Mouse (Mus musculus): Measurements from ENCODE around the gene Ffar2. TPM values are rescaled to one million over a fixed set of nuclear protein-coding genes. Genes with fewer than 3 reads are reported as not detected.

Ffar2 gene
- polyA plus RNA-seq, 1 experiment from 2014 or later = not detected

DNA sequence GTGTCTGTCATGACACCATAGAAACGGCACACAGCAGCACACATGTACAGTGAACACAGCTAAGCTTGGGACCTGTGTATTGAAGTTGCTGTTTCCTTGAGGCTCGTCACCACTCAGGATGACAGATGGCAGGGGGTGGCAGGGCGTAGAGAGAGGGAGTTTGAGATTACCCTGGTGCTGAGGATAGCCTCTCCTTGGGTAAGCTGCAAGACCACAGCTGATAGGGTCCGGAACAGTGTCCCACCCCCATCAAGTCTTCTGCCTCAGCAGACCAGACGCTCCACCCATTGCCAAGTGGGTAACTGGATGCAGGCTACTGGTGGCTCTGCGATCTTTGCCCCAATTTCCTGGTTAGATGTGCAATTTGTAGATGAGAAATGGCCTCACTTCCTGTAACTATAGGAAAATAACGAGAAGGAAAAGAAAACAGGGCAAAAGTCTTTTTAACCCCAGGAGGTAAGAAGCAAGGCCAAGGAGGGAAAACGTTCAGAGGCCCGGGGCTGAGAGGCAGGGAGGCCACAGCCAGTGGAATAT, 11.8 kb downstream of the Ffar2 start:
- H3K27ac ChIP-seq = peak overlapping the region; percentile 61; the same call in 1 of the 2 replicates
- no peak overlapping the region for H3K4me3 ChIP-seq
- no peaks in the 10 kb centered on the region for H3K9me3 ChIP-seq (replicated peaks)
- DNase-seq (ENCODE audit: low spot score) = no peak
- no peaks in the 10 kb centered on the region for H3K27me3 ChIP-seq (ENCODE audit: low read depth, poor library complexity, severe bottlenecking)
- peaks cover 10% of the 10 kb centered on the region for H3K4me1 ChIP-seq
- no peaks in the 10 kb centered on the region for H3K36me3 ChIP-seq
- WGBS = 66% methylated on average over 9 of the region's 9 CpGs

DNA sequence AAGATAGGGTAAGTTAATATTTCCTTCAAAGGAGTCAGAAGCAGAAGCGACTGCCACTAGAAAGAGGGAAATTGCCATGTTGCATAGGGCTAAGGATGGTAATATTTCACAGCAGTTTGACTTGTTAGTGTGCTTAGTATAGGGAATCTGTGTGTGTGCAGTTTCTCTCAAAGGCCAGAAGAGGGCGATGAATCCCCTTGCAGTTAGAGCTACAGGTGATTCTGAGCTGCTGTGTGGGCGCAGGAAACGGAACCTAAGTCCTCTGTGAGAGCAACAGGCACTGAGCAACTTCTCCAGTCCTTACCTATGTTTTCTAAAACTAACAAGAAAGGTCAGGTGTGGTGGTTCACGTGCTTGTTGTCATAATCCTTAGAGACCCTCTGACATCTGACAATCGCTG, 13.3 kb downstream of the Ffar2 start:
- Histone ChIP-seq H3K4me1 (peaks cover 10% of the 10 kb centered on the region), H3K36me3 (no peaks in the 10 kb centered on the region), H3K9me3 (replicated peaks) (no peaks in the 10 kb centered on the region), H3K27ac (no peak overlapping the region), H3K4me3 (no peak overlapping the region), H3K27me3 (ENCODE audit: low read depth, poor library complexity, severe bottlenecking) (no peaks in the 10 kb centered on the region)
- WGBS = 56% methylated on average over 6 of the region's 6 CpGs
- DNase-seq (ENCODE audit: low spot score) = no peak

DNA sequence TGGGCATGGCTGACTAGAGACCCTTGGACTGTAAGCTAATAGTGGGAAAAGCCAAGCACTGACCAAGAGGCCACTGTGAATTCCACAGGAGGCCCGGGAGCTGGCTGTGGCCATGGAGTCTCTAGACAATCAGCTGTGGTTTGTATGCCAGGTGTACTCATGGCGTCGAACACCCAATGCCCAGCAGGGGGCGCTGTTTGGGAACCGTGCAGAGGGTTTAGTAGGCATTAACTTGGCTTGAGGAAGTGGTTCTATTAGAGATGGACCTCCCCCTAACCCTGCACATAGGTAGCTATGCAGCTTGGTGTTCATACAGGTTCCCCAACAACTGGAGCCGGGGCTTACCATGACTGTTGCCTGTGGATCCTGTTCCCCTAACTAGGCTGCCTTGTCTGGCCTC, 17.7 kb downstream of the Ffar2 start:
- DNase-seq (ENCODE audit: low spot score) = peak; percentile 47
- H3K4me1 ChIP-seq = no peaks in the 10 kb centered on the region

GRCm38 (mm10) chr7:30804026-30804715, 19.4 kb downstream of the Ffar2 start:
- no peaks in the 10 kb centered on the region for H3K36me3 ChIP-seq
- DNase-seq (ENCODE audit: low spot score) = no peak
- 84% methylated on average over 9 of the region's 9 CpGs for WGBS
- H3K4me3 ChIP-seq = no peak overlapping the region
- H3K4me1 ChIP-seq = no peaks in the 10 kb centered on the region
- H3K9me3 ChIP-seq (replicated peaks) = no peaks in the 10 kb centered on the region
- H3K27ac ChIP-seq = no peak overlapping the region
- no peaks in the 10 kb centered on the region for H3K27me3 ChIP-seq (ENCODE audit: low read depth, poor library complexity, severe bottlenecking)

More for the DNA sequence above, 17.7 kb downstream of the Ffar2 start:
- 49% methylated on average over 6 of the region's 6 CpGs for WGBS
- Histone ChIP-seq H3K4me3 (no peak overlapping the region), H3K27ac (no peak overlapping the region), H3K9me3 (replicated peaks) (no peaks in the 10 kb centered on the region), H3K27me3 (ENCODE audit: low read depth, poor library complexity, severe bottlenecking) (no peaks in the 10 kb centered on the region), H3K36me3 (no peaks in the 10 kb centered on the region)

GRCm38 (mm10) chr7:30803256-30803655, 20.3 kb downstream of the Ffar2 start:
- Histone ChIP-seq H3K4me3 (no peak overlapping the region), H3K36me3 (no peaks in the 10 kb centered on the region), H3K27ac (no peak overlapping the region), H3K9me3 (replicated peaks) (no peaks in the 10 kb centered on the region), H3K27me3 (ENCODE audit: low read depth, poor library complexity, severe bottlenecking) (no peaks in the 10 kb centered on the region), H3K4me1 (no peaks in the 10 kb centered on the region)
- WGBS = 98% methylated on average over 3 of the region's 3 CpGs
- DNase-seq (ENCODE audit: low spot score) = no peak

GRCm38 (mm10) chr7:30800653-30801052, 22.9 kb downstream of the Ffar2 start:
- Histone ChIP-seq H3K4me3 (no peak overlapping the region), H3K36me3 (no peaks in the 10 kb centered on the region), H3K27me3 (ENCODE audit: low read depth, poor library complexity, severe bottlenecking) (no peaks in the 10 kb centered on the region), H3K27ac (no peak overlapping the region), H3K4me1 (no peaks in the 10 kb centered on the region), H3K9me3 (replicated peaks) (no peaks in the 10 kb centered on the region)
- DNase-seq (ENCODE audit: low spot score) = no peak

GRCm38 (mm10) chr7:30796790-30797189, 26.8 kb downstream of the Ffar2 start:
- H3K27ac ChIP-seq = no peak overlapping the region
- H3K36me3 ChIP-seq = no peaks in the 10 kb centered on the region
- no peaks in the 10 kb centered on the region for H3K27me3 ChIP-seq (ENCODE audit: low read depth, poor library complexity, severe bottlenecking)
- H3K9me3 ChIP-seq (replicated peaks) = no peaks in the 10 kb centered on the region
- no peaks in the 10 kb centered on the region for H3K4me1 ChIP-seq
- H3K4me3 ChIP-seq = no peak overlapping the region
- 84% methylated on average over 1 of the region's 1 CpGs for WGBS
- DNase-seq (ENCODE audit: low spot score) = no peak

- Histone ChIP-seq H3K4me1 (no peaks in the 10 kb centered on the region), H3K4me3 (no peak overlapping the region), H3K36me3 (no peaks in the 10 kb centered on the region), H3K27ac (no peak overlapping the region), H3K9me3 (replicated peaks) (no peaks in the 10 kb centered on the region), H3K27me3 (ENCODE audit: low read depth, poor library complexity, severe bottlenecking) (no peaks in the 10 kb centered on the region)
- no peak for DNase-seq (ENCODE audit: low spot score)
Measured at GRCm38 (mm10) chr7:30794921-30795320, 28.7 kb downstream of the Ffar2 start.

- H3K27ac ChIP-seq = no peak overlapping the region
Measured at GRCm38 (mm10) chr7:30791921-30792320, 31.7 kb downstream of the Ffar2 start.

DNA sequence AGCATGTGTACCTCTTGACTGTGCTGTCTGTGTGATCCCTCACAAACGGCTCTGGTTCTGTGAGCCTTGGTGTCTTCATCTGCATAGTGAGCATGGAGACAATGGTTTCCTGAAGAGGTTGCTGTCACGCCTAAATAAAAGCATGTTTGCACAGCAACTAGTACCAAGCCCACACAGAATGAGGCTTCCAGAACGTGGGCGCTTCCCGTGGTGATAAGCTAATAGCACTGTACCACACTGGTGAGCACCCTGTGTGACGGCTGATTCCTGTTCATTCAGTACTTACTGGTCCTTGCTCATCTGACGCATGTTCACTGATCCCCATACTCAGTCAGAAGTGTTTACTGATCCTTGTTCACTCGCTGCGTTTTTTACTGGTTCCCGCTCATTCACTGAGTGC, 33.4 kb downstream of the Ffar2 start:
- H3K4me3 ChIP-seq = no peak overlapping the region
- H3K9me3 ChIP-seq (replicated peaks) = no peaks in the 10 kb centered on the region
- H3K27me3 ChIP-seq (ENCODE audit: low read depth, poor library complexity, severe bottlenecking) = 0 out of 2 replicates have a peak, but pooled peaks cover 15% of the 10 kb centered on the region
- H3K4me1 ChIP-seq = no peaks in the 10 kb centered on the region
- no peak for DNase-seq (ENCODE audit: low spot score)
- H3K27ac ChIP-seq = no peak overlapping the region
- no peaks in the 10 kb centered on the region for H3K36me3 ChIP-seq
- whole genome bisulfite sequencing = 87% methylated on average over 10 of the region's 10 CpGs

More at GRCm38 (mm10) chr7:30791921-30792320, 31.7 kb downstream of the Ffar2 start:
- no peaks in the 10 kb centered on the region for H3K36me3 ChIP-seq
- H3K4me1 ChIP-seq = no peaks in the 10 kb centered on the region
- H3K9me3 ChIP-seq (replicated peaks) = no peaks in the 10 kb centered on the region
- H3K27me3 ChIP-seq (ENCODE audit: low read depth, poor library complexity, severe bottlenecking) = 0 out of 2 replicates have a peak, but pooled peaks cover 15% of the 10 kb centered on the region
- 28% methylated on average over 9 of the region's 9 CpGs for WGBS
- no peak for DNase-seq (ENCODE audit: low spot score)
- H3K4me3 ChIP-seq = no peak overlapping the region

GRCm38 (mm10) chr7:30787377-30788022, 36.1 kb downstream of the Ffar2 start, which contains the start of gene Krtdap:
TSS of gene Krtdap (plus strand) at chr7:30787896.
- no peak within 1 kb of the TSS for H3K4me3 ChIP-seq
- H3K36me3 ChIP-seq = no peaks in the 10 kb centered on the region
- H3K27ac ChIP-seq = no peak within 1 kb of the TSS
- no peaks in the 10 kb centered on the region for H3K4me1 ChIP-seq
- DNase-seq (ENCODE audit: low spot score) = no peak
- H3K9me3 ChIP-seq (replicated peaks) = no peaks in the 10 kb centered on the region
- 0 out of 2 replicates have a peak, but pooled peaks cover 15% of the 10 kb centered on the region for H3K27me3 ChIP-seq (ENCODE audit: low read depth, poor library complexity, severe bottlenecking)
- WGBS = 54% methylated on average over 15 of the region's 15 CpGs

- Histone ChIP-seq H3K27ac (no peak overlapping the region), H3K36me3 (no peaks in the 10 kb centered on the region), H3K27me3 (ENCODE audit: low read depth, poor library complexity, severe bottlenecking) (0 out of 2 replicates have a peak, but pooled peaks cover 15% of the 10 kb centered on the region), H3K4me3 (no peak overlapping the region), H3K9me3 (replicated peaks) (no peaks in the 10 kb centered on the region), H3K4me1 (no peaks in the 10 kb centered on the region)
- DNase-seq (ENCODE audit: low spot score) = no peak
- WGBS = 72% methylated on average over 13 of the region's 13 CpGs
Measured at GRCm38 (mm10) chr7:30785721-30786546, 37.6 kb downstream of the Ffar2 start.

All from limb, embryonic 10.5 days (tissue).